Mouse (Mus musculus) megakaryocyte-erythroid progenitor cell, adult 5 weeks (primary cell): ENCODE results near the gene Apol11b. TPM values are rescaled to one million over a fixed set of nuclear protein-coding genes. Genes with fewer than 3 reads are reported as not detected.

Source experiments
- polyA plus RNA-seq: library from polyadenylated mRNA; stranded (reverse); fragments of >175 nt; gene quantifications from 2 replicates; pipeline ENCODE4 v1.2.3, GENCODE M21; 2012

Apol11b gene
- 0.13 and 0.17 TPM in 2 replicates for polyA plus RNA-seq

DNA sequence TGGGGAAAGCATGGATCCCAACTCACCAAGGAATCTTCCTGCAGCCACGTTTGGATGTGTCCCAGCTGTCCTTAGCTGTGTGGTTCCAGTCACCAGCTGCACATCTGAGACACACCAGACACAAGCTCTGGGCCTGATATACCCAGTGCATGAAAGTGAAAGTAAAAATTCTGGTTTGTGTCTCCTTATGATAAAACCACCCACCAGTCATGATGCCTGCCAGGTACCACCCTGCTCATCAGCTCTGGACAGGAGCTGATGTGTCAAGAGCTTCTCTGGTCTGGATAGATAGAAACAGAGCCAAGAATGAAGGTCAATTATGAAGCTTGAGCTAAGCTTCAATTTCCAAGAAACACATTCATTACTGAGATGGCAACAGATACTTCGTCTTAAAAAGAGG is at the start of gene Apol11b:
Gene Apol11b, minus strand, starts transcription at position 111 of the 400 bp plus-strand sequence.

GRCm38 (mm10) chr15:77598958-77599357 is 44.1 kb downstream of the Apol11b start, which contains the start of gene Gm36245:
TSS of gene Gm36245 (plus strand) at chr15:77599258.

DNA sequence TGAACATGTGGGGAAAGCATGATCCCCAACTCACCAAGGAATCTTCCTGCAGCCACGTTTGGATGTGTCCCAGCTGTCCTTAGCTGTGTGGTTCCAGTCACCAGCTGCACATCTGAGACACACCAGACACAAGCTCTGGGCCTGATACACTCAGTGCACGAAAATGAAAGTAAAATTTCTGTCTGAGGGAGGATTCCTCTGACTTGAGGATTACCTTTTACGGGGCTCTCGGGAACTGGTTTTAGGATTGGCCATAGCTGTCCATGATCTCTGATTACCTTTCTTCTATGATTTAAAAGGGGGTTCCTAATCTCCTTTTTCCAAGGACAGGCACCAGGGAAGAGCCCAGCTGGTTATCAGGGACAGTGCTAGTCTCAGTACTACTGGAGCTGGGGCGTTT is 47.1 kb downstream of the Apol11b start, which contains the start of gene Apol10b:
Gene Apol10b, minus strand, starts transcription at position 165 of the 400 bp plus-strand sequence.

Other genes with a start within 250 kb of the Apol11b start
- gene Apol7a, start 244.2 kb downstream of the Apol11b start, polyA plus RNA-seq, result 0.18 TPM in 1 of 2 replicates, not detected in the other
- 0.16 TPM in 1 of 2 replicates, not detected in the other for gene Apol9a, start 232.2 kb downstream of the Apol11b start, polyA plus RNA-seq
- not detected in 2 replicates for gene Apol7b, start 195.8 kb downstream of the Apol11b start, polyA plus RNA-seq
- not detected in 2 replicates for gene Apol10a, start 166.2 kb downstream of the Apol11b start, polyA plus RNA-seq
- 0.05 TPM in 1 of 2 replicates, not detected in the other for gene Apol11a, start 135.0 kb downstream of the Apol11b start, polyA plus RNA-seq
- 0.09 TPM in 1 of 2 replicates, not detected in the other for gene Apol7c, start 110.0 kb downstream of the Apol11b start, polyA plus RNA-seq
- gene 1700025B11Rik, start 81.4 kb downstream of the Apol11b start, polyA plus RNA-seq, result not detected in 2 replicates
- not detected in 2 replicates for gene Apol10b, start 47.2 kb downstream of the Apol11b start, polyA plus RNA-seq
- gene Gm36245, start 44.0 kb downstream of the Apol11b start, polyA plus RNA-seq, result not detected in 2 replicates
- 0.08 and 0.22 TPM in 2 replicates for gene Apol7e, start 55.6 kb upstream of the Apol11b start, polyA plus RNA-seq
- 0.11 and 0.23 TPM in 2 replicates for gene Apol9b, start 85.8 kb upstream of the Apol11b start, polyA plus RNA-seq
- gene Apol8, start 113.7 kb upstream of the Apol11b start, polyA plus RNA-seq, result 1.3 and 1.9 TPM in 2 replicates
- gene Myh9, start 198.9 kb upstream of the Apol11b start, polyA plus RNA-seq, result 294 and 404 TPM in 2 replicates